Mouse (Mus musculus) lung, embryonic 16.5 days (tissue): ENCODE data around the gene Mbd3l1. TPM values are rescaled to one million over a fixed set of nuclear protein-coding genes. Genes with fewer than 3 reads are reported as not detected.

Experiments
- ATAC-seq: fragments of 200-750 bp; cut with Nextera tagmentation; 2 replicates; pipeline ENCODE4 v1.8.0; 2017; ENCODE audit warnings: low read depth, mild to moderate bottlenecking, moderate library complexity
- H3K27ac ChIP-seq: fragments of 300-500 bp; sonication (generic); 2 replicates; pipeline ENCODE4 v1.5.1; 2014; ENCODE audit warnings: mild to moderate bottlenecking, control low read depth, low read length
- H3K27me3 ChIP-seq: fragments of 300-500 bp; sonication (generic); 2 replicates; pipeline ENCODE4 v1.6.1; 2014; ENCODE audit warnings: low read depth, low read length, mixed read lengths; ENCODE audit not compliant: control insufficient read depth, insufficient read depth
- H3K36me3 ChIP-seq: fragments of 300-500 bp; sonication (generic); 2 replicates; pipeline ENCODE4 v1.6.1; 2014; ENCODE audit warnings: low read length; ENCODE audit not compliant: control insufficient read depth, insufficient read depth
- H3K4me1 ChIP-seq: fragments of 300-500 bp; sonication (generic); replicated peaks from 2 replicates; pipeline ENCODE4 v1.6.1; 2014; ENCODE audit warnings: low read length, mixed read lengths; ENCODE audit not compliant: control insufficient read depth, insufficient read depth
- H3K4me2 ChIP-seq: fragments of 300-500 bp; sonication (generic); 2 replicates; pipeline ENCODE4 v1.6.1; 2014; ENCODE audit warnings: low read depth, low read length, control low read depth
- H3K4me3 ChIP-seq: fragments of 300-500 bp; sonication (generic); 2 replicates; pipeline ENCODE4 v1.5.1; 2014; ENCODE audit warnings: mild to moderate bottlenecking, low read length, control low read depth
- H3K9ac ChIP-seq: fragments of 300-500 bp; sonication (generic); 2 replicates; pipeline ENCODE4 v1.6.1; 2014; ENCODE audit warnings: low read length, control low read depth
- H3K9me3 ChIP-seq: fragments of 300-500 bp; sonication (generic); 2 replicates; pipeline ENCODE4 v1.6.1; 2016; ENCODE audit warnings: low read length; ENCODE audit not compliant: control insufficient read depth
- WGBS: fragments of 180-500 bp; shearing (Covaris S2); extraction: QIAGEN DNeasy Blood & Tissue Kit; methylation state at CpG from one replicate; pipeline ENCODE4 v1.1.7; 2014; 5-methylcytosine and 5-hydroxymethylcytosine counted together
- polyA plus RNA-seq: library from polyadenylated mRNA; unstranded; fragments of >200 nt; fragmentation: Nextera tagmentation; extraction: Ambion mirVana; gene quantifications from 2 replicates; pipeline ENCODE4 v1.2.1, GENCODE M21; 2015

Gene Mbd3l1
- polyA plus RNA-seq = not detected in 2 replicates

DNA sequence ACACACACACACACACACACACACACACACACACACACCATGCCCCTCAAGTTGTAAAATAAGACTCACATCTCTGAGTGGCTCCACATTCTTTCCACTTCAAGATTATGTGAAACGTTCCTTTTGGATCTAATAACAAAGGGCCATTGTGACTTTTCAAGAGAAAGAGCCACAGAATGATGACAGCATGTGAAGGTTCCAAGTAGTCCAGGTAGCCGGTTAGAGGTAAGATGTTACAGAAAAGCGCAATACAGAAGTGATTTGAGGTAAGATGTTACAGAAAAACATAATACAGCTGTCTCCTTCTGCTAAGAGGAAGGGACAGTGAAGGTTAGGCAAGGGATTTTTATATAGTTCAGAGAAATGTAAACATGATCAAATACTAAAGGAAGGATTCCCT, at the start of gene Mbd3l1, which contains the start of gene Zfp558:
TSS of gene Mbd3l1 (plus strand) at position 192 of the 400 bp plus-strand sequence.
TSS of gene Zfp558 (minus strand) at position 101 of the 400 bp plus-strand sequence.
- H3K36me3 ChIP-seq = no peaks in the 10 kb centered on the region
- H3K27ac ChIP-seq = no peak within 1 kb of the TSS
- WGBS = 55% methylated on average over 3 of the region's 3 CpGs
- ATAC-seq = no peak
- no peaks in the 10 kb centered on the region for H3K9me3 ChIP-seq
- no peak within 1 kb of the TSS for H3K9ac ChIP-seq
- no peak within 1 kb of the TSS for H3K4me2 ChIP-seq
- no peaks in the 10 kb centered on the region for H3K4me1 ChIP-seq
- H3K4me3 ChIP-seq = no peak within 1 kb of the TSS
- H3K27me3 ChIP-seq = no peaks in the 10 kb centered on the region

DNA sequence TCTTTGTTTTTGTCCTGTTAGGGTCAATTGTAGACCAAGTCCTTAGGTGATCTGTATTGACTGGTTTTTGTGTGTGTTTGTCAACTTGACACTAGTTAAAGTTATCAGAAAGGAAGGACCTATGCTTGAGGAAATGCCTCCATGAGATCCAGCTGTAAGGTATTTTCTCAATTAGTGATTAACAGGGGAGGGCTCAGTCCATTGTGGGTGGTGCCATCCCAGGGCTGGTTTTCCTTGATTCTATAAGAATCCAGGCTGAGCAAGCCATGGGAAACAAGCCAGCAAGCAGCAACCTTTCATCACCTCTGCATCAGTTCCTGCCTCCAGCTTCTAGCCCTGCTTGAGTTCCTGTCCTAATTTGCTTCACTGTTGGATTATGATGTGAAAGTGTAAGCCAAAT, 47.8 kb upstream of the Mbd3l1 start, which contains the start of gene Mbd3l2:
TSS of gene Mbd3l2 (plus strand) at position 301 of the 400 bp plus-strand sequence.
- H3K4me3 ChIP-seq = no peak within 1 kb of the TSS
- no peak within 1 kb of the TSS for H3K4me2 ChIP-seq
- no peaks in the 10 kb centered on the region for H3K36me3 ChIP-seq
- H3K9me3 ChIP-seq = no peaks in the 10 kb centered on the region
- no peak within 1 kb of the TSS for H3K9ac ChIP-seq
- H3K4me1 ChIP-seq = no peaks in the 10 kb centered on the region
- H3K27me3 ChIP-seq = no peaks in the 10 kb centered on the region
- H3K27ac ChIP-seq = no peak within 1 kb of the TSS
- ATAC-seq = no peak

DNA sequence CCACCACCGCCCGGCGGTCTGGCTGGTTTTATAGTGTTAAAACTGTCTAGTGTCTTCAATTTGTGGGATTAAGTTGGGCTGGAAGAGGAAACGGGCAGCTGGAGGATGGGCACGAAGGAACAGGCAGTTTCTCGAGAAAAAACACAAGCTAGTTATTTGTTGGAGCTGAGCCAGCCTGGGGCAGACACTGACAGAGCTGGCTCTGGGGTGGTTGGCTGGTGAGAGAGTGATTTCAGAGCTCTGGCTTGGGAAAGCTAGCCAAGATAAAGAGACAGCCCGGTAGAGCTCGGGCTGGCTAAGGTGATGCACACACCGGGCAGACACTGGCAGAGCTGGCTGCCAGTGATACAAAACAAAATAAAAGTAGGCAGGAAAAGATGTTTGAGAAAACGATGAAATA, 46.5 kb upstream of the Mbd3l1 start:
- no peak overlapping the region for H3K4me2 ChIP-seq
- WGBS = 63% methylated on average over 10 of the region's 10 CpGs
- no peak overlapping the region for H3K4me3 ChIP-seq
- H3K4me1 ChIP-seq = no peaks in the 10 kb centered on the region
- no peaks in the 10 kb centered on the region for H3K36me3 ChIP-seq
- no peaks in the 10 kb centered on the region for H3K27me3 ChIP-seq
- no peaks in the 10 kb centered on the region for H3K9me3 ChIP-seq
- H3K27ac ChIP-seq = no peak overlapping the region
- no peak for ATAC-seq
- H3K9ac ChIP-seq = no peak overlapping the region

DNA sequence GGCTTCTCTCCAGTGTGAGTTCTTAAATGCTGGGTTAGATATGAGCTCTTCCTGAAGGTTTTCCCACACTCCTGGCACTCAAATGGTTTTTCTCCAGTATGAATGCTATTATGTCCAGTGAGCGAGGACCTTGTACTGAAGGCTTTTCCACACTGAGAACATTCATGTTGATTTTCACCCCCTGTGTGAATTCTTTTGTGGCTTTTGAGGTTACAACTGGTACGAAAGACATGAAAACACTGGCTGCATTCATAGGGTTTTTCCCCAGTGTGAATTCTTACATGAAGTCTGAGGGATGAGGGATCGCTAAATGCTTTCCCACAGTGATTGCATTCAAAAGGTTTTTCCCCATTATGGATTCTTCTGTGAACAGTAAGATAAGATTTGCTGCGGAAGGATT, 21.6 kb upstream of the Mbd3l1 start:
- H3K4me2 ChIP-seq = no peak overlapping the region
- H3K27me3 ChIP-seq = no peaks in the 10 kb centered on the region
- peaks cover 14% of the 10 kb centered on the region for H3K36me3 ChIP-seq
- no peak overlapping the region for H3K9ac ChIP-seq
- H3K9me3 ChIP-seq = peaks cover 4% of the 10 kb centered on the region
- no peaks in the 10 kb centered on the region for H3K4me1 ChIP-seq
- no peak overlapping the region for H3K4me3 ChIP-seq
- no peak overlapping the region for H3K27ac ChIP-seq
- 94% methylated on average over 4 of the region's 4 CpGs for WGBS
- no peak for ATAC-seq

DNA sequence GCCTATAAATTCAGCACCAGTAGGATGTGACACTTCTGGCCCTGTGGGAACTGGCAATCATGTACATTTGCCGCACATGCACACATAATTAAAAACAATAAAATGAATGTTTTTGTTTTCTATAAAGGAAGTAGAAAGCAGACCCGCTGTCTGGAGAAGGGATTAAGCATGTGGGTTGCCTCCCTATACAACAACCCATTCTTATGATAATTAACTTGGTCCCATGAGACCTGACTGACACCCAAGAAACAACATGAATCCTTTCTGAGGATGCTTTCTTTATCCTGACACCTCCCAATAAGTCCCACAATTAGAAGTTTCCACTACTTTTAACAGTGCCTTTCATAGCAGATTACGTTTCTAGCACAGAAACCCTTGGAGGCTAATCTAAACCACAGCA, 10.8 kb upstream of the Mbd3l1 start:
- H3K9ac ChIP-seq = no peak overlapping the region
- no peak overlapping the region for H3K4me2 ChIP-seq
- H3K27me3 ChIP-seq = no peaks in the 10 kb centered on the region
- no peaks in the 10 kb centered on the region for H3K9me3 ChIP-seq
- H3K27ac ChIP-seq = no peak overlapping the region
- H3K4me3 ChIP-seq = no peak overlapping the region
- H3K36me3 ChIP-seq = peaks cover 4% of the 10 kb centered on the region; the same call in 1 of the 2 replicates
- no peaks in the 10 kb centered on the region for H3K4me1 ChIP-seq
- 73% methylated on average over 3 of the region's 3 CpGs for WGBS
- ATAC-seq = no peak

DNA sequence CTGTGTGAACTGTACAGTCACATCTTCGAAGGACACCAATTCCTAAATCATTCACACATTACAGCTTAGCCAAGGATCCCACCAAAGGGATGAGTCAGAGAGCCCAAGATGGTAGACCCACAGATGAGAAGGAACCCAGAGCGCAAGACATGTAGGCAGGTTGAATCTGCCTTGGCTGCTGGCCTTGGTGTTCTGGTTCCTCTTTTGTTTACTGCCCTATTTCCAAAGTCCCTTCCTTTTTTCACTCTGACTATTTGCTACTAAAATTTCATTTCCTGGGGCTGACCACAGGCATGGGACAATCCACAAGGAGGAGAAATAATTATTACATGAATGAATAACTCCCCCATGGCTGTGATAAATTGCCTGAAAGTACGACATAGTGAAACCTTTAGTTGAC, 10.2 kb upstream of the Mbd3l1 start:
- Histone ChIP-seq H3K9ac (no peak overlapping the region), H3K27ac (no peak overlapping the region), H3K4me2 (no peak overlapping the region), H3K27me3 (no peaks in the 10 kb centered on the region), H3K36me3 (peaks cover 4% of the 10 kb centered on the region; the same call in 1 of the 2 replicates), H3K4me3 (no peak overlapping the region), H3K9me3 (no peaks in the 10 kb centered on the region), H3K4me1 (0 out of 2 replicates have a peak, but pooled peaks cover 4% of the 10 kb centered on the region)
- 84% methylated on average over 3 of the region's 3 CpGs for WGBS
- no peak for ATAC-seq

DNA sequence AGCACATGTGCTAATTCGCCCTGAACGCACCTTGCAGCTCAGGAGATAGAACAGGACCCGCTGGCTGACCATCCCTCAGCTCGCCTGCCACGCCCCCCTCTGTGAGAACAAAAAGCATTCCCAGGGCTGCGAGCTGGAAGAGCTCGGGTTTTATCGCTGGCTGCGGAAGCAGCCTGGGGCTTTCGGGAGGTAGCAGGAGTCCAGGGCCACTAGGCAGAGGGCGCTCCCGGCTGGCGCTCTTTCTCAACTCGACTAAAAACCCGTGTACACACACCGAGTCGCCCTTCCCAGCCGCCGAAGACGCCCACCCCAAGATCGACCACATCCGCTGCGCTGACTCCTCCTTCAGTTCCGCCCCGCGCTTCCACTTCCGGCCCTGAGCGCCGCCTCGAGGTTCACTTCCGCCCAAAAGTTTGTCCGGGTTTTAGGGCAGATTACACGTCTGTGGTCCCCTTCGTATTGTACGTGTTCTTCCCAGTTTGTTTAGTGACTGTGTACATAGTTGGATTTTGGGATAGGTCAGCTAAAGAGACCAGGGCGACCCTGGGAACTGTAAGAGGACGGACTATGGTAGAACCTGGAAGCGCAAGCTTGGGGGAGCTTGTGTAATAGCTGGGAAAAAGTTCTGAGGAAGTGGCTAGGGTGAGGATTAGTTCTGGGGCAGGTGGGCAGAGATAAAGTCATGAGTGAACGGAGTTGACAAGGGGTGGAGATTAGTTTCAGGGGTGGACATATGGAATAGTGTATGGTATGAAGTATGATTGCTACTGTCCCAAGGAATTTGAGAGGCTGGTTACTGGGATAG, 4.6 kb upstream of the Mbd3l1 start:
- Histone ChIP-seq H3K4me3 (peak overlapping the region; percentile 65), H3K9ac (peak overlapping the region; percentile 72), H3K9me3 (no peaks in the 10 kb centered on the region), H3K4me1 (0 out of 2 replicates have a peak, but pooled peaks cover 4% of the 10 kb centered on the region), H3K27ac (peak overlapping the region; percentile 85), H3K36me3 (no peaks in the 10 kb centered on the region), H3K4me2 (peak overlapping the region; percentile 85), H3K27me3 (no peaks in the 10 kb centered on the region)
- WGBS = 3% methylated on average over 39 of the region's 39 CpGs
- peak; percentile 98 for ATAC-seq

DNA sequence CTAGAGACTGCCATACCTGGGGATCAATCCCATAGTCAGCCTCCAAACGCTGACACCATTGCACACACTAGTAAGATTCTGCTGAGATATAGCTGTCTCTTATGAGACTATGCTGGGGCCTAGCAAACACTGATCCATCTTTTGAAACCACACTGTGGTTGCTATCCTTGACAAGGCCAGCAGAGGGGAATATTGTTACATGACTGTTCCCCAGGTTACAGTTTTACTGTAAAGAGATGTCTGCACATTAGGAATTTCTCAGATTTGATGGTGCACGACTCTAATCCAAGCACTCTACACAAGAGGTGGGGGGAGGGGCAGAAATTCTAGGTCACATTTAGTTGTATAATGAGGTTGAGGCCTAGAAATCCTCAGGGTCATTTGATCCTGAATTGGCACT, 29.9 kb downstream of the Mbd3l1 start:
- no peaks in the 10 kb centered on the region for H3K4me1 ChIP-seq
- H3K4me3 ChIP-seq = no peak overlapping the region
- no peaks in the 10 kb centered on the region for H3K27me3 ChIP-seq
- H3K27ac ChIP-seq = no peak overlapping the region
- no peak overlapping the region for H3K9ac ChIP-seq
- H3K4me2 ChIP-seq = no peak overlapping the region
- no peaks in the 10 kb centered on the region for H3K36me3 ChIP-seq
- ATAC-seq = no peak
- 40% methylated on average over 2 of the region's 2 CpGs for WGBS
- H3K9me3 ChIP-seq = no peaks in the 10 kb centered on the region
